Mouse (Mus musculus) hindbrain, postnatal 0 days (tissue): ENCODE data around the gene Sh2d5. TPM values are rescaled to one million over a fixed set of nuclear protein-coding genes. Genes with fewer than 3 reads are reported as not detected.

Experiments used
- ATAC-seq: fragments of 200-750 bp; cut with Nextera tagmentation; 2 replicates; pipeline ENCODE4 v1.8.0; 2017; ENCODE audit warnings: mild to moderate bottlenecking, moderate TSS enrichment, moderate library complexity
- DNase-seq: peaks from one replicate; pipeline ENCODE4 v3.0.0-alpha.2; 2015; ENCODE audit warnings: low spot score
- H3K27ac ChIP-seq: fragments of 300-500 bp; sonication (generic); 2 replicates; pipeline ENCODE4 v1.5.1; 2014; ENCODE audit warnings: mild to moderate bottlenecking
- H3K27me3 ChIP-seq: fragments of 300-500 bp; sonication (generic); 2 replicates; pipeline ENCODE4 v1.6.1; 2014; ENCODE audit warnings: low read length, mixed read lengths; ENCODE audit not compliant: insufficient read depth
- H3K36me3 ChIP-seq: fragments of 300-500 bp; sonication (generic); 2 replicates; pipeline ENCODE4 v1.6.1; 2014; ENCODE audit warnings: low read length, mixed read lengths; ENCODE audit not compliant: insufficient read depth
- H3K4me1 ChIP-seq: fragments of 300-500 bp; sonication (generic); 2 replicates; pipeline ENCODE4 v1.6.1; 2014; ENCODE audit warnings: antibody characterized with exemption, low read length, mixed read lengths; ENCODE audit not compliant: insufficient read depth
- H3K4me2 ChIP-seq: fragments of 300-500 bp; sonication (generic); 2 replicates; pipeline ENCODE4 v1.6.1; 2014; ENCODE audit warnings: low read depth, mild to moderate bottlenecking, low read length, moderate library complexity, mixed read lengths
- H3K4me3 ChIP-seq: fragments of 300-500 bp; sonication (generic); 2 replicates; pipeline ENCODE4 v1.5.1; 2014; ENCODE audit warnings: low read length
- H3K9ac ChIP-seq: fragments of 300-500 bp; sonication (generic); replicated peaks from 2 replicates; pipeline ENCODE4 v1.6.1; 2014; ENCODE audit warnings: mild to moderate bottlenecking, low read length, moderate library complexity, mixed read lengths
- H3K9me3 ChIP-seq: fragments of 300-500 bp; sonication (generic); 2 replicates; pipeline ENCODE4 v1.6.1; 2016; ENCODE audit warnings: low read length, mixed read lengths
- CTCF ChIP-seq: IDR thresholded peaks from 2 replicates; pipeline ENCODE4 v1.5.1; 2016; ENCODE audit warnings: antibody characterized with exemption, control low read depth, low read depth
- WGBS: fragments of 180-500 bp; shearing (Covaris S2); extraction: QIAGEN DNeasy Blood & Tissue Kit; methylation state at CpG from one replicate; pipeline ENCODE4 v1.1.7; 2014; 5-methylcytosine and 5-hydroxymethylcytosine counted together
- polyA plus RNA-seq: library from polyadenylated mRNA; unstranded; fragments of >200 nt; fragmentation: Nextera tagmentation; extraction: Ambion mirVana; gene quantifications from 2 replicates; pipeline ENCODE4 v1.2.1, GENCODE M21; 2015
- total RNA-seq: library from RNA; depleted of rRNA; stranded (reverse); fragments of >200 nt; gene quantifications from 2 replicates; pipeline ENCODE4 v1.2.3, GENCODE M21; 2014; rRNA removed

Sh2d5 gene
- total and polyA plus RNA-seq, 2 experiments from 2014 or later = 14.7 to 45.8 TPM

DNA sequence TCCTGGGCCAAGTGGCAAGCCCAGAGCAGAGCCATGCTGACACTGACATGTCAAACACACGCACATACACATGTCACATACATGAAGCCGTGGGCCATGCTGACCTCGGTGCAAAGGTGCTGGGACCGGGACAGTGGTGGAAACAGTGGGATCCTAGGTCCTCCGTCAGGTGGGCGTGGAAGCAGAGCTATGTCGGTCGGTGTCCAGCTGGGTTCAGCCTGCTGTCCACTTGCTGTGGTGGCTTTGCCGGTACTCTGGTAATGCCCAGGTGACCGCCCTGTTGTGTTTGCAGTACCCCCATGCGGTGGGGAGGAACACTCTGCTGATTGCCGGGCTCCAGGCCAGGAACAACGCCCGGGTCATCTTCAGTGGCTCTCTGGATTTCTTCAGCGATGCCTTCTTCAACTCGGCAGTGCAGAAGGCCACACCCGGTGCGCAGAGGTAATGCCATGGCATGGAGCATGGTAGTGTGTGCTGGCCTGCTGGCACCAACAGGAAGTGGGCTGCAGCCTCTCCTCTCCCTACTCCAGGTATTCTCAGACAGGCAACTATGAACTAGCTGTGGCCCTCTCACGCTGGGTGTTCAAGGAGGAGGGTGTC lies 60.2 kb downstream of the Sh2d5 start:
- peaks cover 6% of the 10 kb centered on the region for H3K4me1 ChIP-seq
- H3K27me3 ChIP-seq = no peaks in the 10 kb centered on the region
- DNase-seq (no peak), ATAC-seq (no peak)
- TF ChIP-seq CTCF = no peak
- no peak overlapping the region for H3K4me3 ChIP-seq
- no peak overlapping the region for H3K9ac ChIP-seq
- H3K9me3 ChIP-seq = no peaks in the 10 kb centered on the region
- no peak overlapping the region for H3K4me2 ChIP-seq
- peaks cover 40% of the 10 kb centered on the region for H3K36me3 ChIP-seq
- 94% methylated on average over 19 of the region's 19 CpGs for WGBS
- H3K27ac ChIP-seq = no peak overlapping the region

Other genes with a start within 250 kb of the Sh2d5 start
- gene Hp1bp3, start 34.1 kb upstream of the Sh2d5 start, total RNA-seq = 119 and 140 TPM in 2 replicates
- gene Hp1bp3, start 34.1 kb upstream of the Sh2d5 start, polyA plus RNA-seq = 174 and 186 TPM in 2 replicates
- gene Kif17, start within 50 bp of the Sh2d5 start, total RNA-seq = 4.1 and 6.0 TPM in 2 replicates
- 5.1 and 5.3 TPM in 2 replicates for gene Kif17, start within 50 bp of the Sh2d5 start, polyA plus RNA-seq
- gene Ddost, start 54.3 kb downstream of the Sh2d5 start, total RNA-seq = 232 and 241 TPM in 2 replicates
- gene Ddost, start 54.3 kb downstream of the Sh2d5 start, polyA plus RNA-seq = 216 and 218 TPM in 2 replicates
- 288 and 303 TPM in 2 replicates for gene Pink1, start 75.9 kb downstream of the Sh2d5 start, total RNA-seq
- 143 and 144 TPM in 2 replicates for gene Pink1, start 75.9 kb downstream of the Sh2d5 start, polyA plus RNA-seq
- 9.5 and 20.5 TPM in 2 replicates for gene Cda, start 117.6 kb downstream of the Sh2d5 start, total RNA-seq
- 12.1 and 15.1 TPM in 2 replicates for gene Cda, start 117.6 kb downstream of the Sh2d5 start, polyA plus RNA-seq
- 16.6 and 23.8 TPM in 2 replicates for gene Fam43b, start 146.1 kb downstream of the Sh2d5 start, total RNA-seq
- gene Fam43b, start 146.1 kb downstream of the Sh2d5 start, polyA plus RNA-seq = 17.9 and 18.6 TPM in 2 replicates
- 36.2 and 39.1 TPM in 2 replicates for gene Mul1, start 184.3 kb downstream of the Sh2d5 start, total RNA-seq
- gene Mul1, start 184.3 kb downstream of the Sh2d5 start, polyA plus RNA-seq = 19.1 and 21.6 TPM in 2 replicates
- 34.9 and 37.5 TPM in 2 replicates for gene Camk2n1, start 203.9 kb downstream of the Sh2d5 start, total RNA-seq
- gene Camk2n1, start 203.9 kb downstream of the Sh2d5 start, polyA plus RNA-seq = 29.5 and 33.5 TPM in 2 replicates